ENCODE assay signal across 7 mouse cellular contexts in the genomic region with DNA sequence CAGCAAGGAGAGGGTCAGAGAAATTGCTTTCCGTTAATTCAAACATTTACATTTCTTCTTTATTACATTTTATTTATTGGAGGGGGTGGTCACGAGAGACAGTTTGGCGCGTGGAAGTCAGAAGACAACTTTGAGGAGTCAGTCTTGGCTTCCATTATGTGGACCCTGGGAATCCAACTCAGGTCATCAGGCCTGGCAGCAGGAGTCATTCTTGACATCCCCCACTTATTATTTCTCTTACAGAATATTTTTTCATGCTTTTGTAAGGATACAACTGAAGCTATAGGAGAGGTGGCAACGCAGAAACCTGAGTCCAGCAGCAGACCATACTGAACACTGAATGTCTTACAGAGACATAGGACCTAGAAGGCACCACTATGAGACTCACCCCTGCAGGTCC. TPM values are rescaled to one million over a fixed set of nuclear protein-coding genes. Genes with fewer than 3 reads are reported as not detected.
DNase-seq lines count a peak whose midpoint lies in the region; ATAC-seq and TF ChIP-seq lines count a peak whose summit lies in the region.

No protein-coding gene starts in this region.

- H3K27me3 ChIP-seq in hindbrain, embryonic 13.5 days: peaks cover 5% of the 10 kb centered on the region; the same call in 1 of the 2 replicates
- peaks cover 11% of the 10 kb centered on the region for H3K27me3 ChIP-seq in hindbrain, embryonic 12.5 days
- H3K27me3 ChIP-seq in embryonic facial prominence, embryonic 10.5 days (replicated peaks; ENCODE audit: low read depth, poor library complexity, severe bottlenecking): peaks cover 24% of the 10 kb centered on the region
- H3K27me3 ChIP-seq in forebrain, embryonic 14.5 days (replicated peaks; ENCODE audit: control insufficient read depth, insufficient read depth, low read length): no peaks in the 10 kb centered on the region
- no peaks in the 10 kb centered on the region for H3K27me3 ChIP-seq in liver, postnatal 0 days (ENCODE audit: insufficient read depth, low read length)

- no peak for TF ChIP-seq CTCF in liver, postnatal 0 days (IDR thresholded peaks at IDR 0.05; ENCODE audit: low read depth)

- no peak overlapping the region for H3K27ac ChIP-seq in hindbrain, embryonic 13.5 days
- H3K27ac ChIP-seq in hindbrain, embryonic 12.5 days: no peak overlapping the region
- H3K27ac ChIP-seq in embryonic facial prominence, embryonic 10.5 days (replicated peaks): peak overlapping the region; percentile 86; the same call in 1 of the 2 replicates
- H3K27ac ChIP-seq in forebrain, embryonic 14.5 days (ENCODE audit: low read depth, low read length): no peak overlapping the region
- peak overlapping the region; percentile 95; the same call in 1 of the 2 replicates for H3K27ac ChIP-seq in liver, postnatal 0 days (ENCODE audit: low read depth)

- H3K4me2 ChIP-seq in hindbrain, embryonic 13.5 days: peak overlapping the region; percentile 98
- no peak overlapping the region for H3K4me2 ChIP-seq in hindbrain, embryonic 12.5 days (replicated peaks)
- peak overlapping the region; percentile 99 for H3K4me2 ChIP-seq in forebrain, embryonic 14.5 days (ENCODE audit: low read length)
- peak overlapping the region; percentile 96 for H3K4me2 ChIP-seq in liver, postnatal 0 days (ENCODE audit: low read depth, low read length)

- no peak overlapping the region for H3K4me3 ChIP-seq in hindbrain, embryonic 13.5 days
- no peak overlapping the region for H3K4me3 ChIP-seq in hindbrain, embryonic 12.5 days
- H3K4me3 ChIP-seq in embryonic facial prominence, embryonic 10.5 days: peak overlapping the region; percentile 75
- no peak overlapping the region for H3K4me3 ChIP-seq in forebrain, embryonic 14.5 days (ENCODE audit: low read depth, low read length)
- peak overlapping the region; percentile 82; the same call in 1 of the 2 replicates for H3K4me3 ChIP-seq in liver, postnatal 0 days (ENCODE audit: low read depth, low read length)

- 68% methylated on average over 5 of the region's 5 CpGs for WGBS in hindbrain, embryonic 13.5 days
- 62% methylated on average over 5 of the region's 5 CpGs for WGBS in hindbrain, embryonic 12.5 days
- 70% methylated on average over 5 of the region's 5 CpGs for WGBS in embryonic facial prominence, embryonic 10.5 days
- WGBS in forebrain, embryonic 14.5 days: 77% methylated on average over 5 of the region's 5 CpGs
- 72% methylated on average over 5 of the region's 5 CpGs for WGBS in liver, postnatal 0 days (ENCODE audit: insufficient replicate concordance)

- no peak for DNase-seq in embryonic facial prominence, embryonic 10.5 days (ENCODE audit: low spot score)
- no peak for DNase-seq in forebrain, embryonic 14.5 days (ENCODE audit: low spot score)
- no peak for DNase-seq in liver, postnatal 0 days
- no peak for DNase-seq in frontal cortex, postnatal 14 days (ENCODE audit: low spot score in 2 of 2)
- no peak for DNase-seq in left cerebral cortex, adult 9 months (ENCODE audit: low spot score in 2 of 2)

- no peaks in the 10 kb centered on the region for H3K9me3 ChIP-seq in hindbrain, embryonic 13.5 days
- H3K9me3 ChIP-seq in hindbrain, embryonic 12.5 days (replicated peaks): no peaks in the 10 kb centered on the region
- peaks cover 4% of the 10 kb centered on the region; the same call in 1 of the 2 replicates for H3K9me3 ChIP-seq in embryonic facial prominence, embryonic 10.5 days
- no peaks in the 10 kb centered on the region for H3K9me3 ChIP-seq in forebrain, embryonic 14.5 days (replicated peaks; ENCODE audit: control insufficient read depth, low read length)
- H3K9me3 ChIP-seq in liver, postnatal 0 days (ENCODE audit: low read length): no peaks in the 10 kb centered on the region

- ATAC-seq in hindbrain, embryonic 13.5 days (ENCODE audit: low FRiP score): no peak
- ATAC-seq in hindbrain, embryonic 12.5 days (ENCODE audit: low FRiP score): no peak
- ATAC-seq in forebrain, embryonic 14.5 days: no peak
- no peak for ATAC-seq in liver, postnatal 0 days

- TF ChIP-seq EP300 in liver, postnatal 0 days (IDR thresholded peaks at IDR 0.05; ENCODE audit: low read depth): no peak

- H3K4me1 ChIP-seq in hindbrain, embryonic 13.5 days (replicated peaks): peaks cover 27% of the 10 kb centered on the region
- peaks cover 22% of the 10 kb centered on the region for H3K4me1 ChIP-seq in hindbrain, embryonic 12.5 days
- peaks cover 39% of the 10 kb centered on the region for H3K4me1 ChIP-seq in embryonic facial prominence, embryonic 10.5 days
- peaks cover 8% of the 10 kb centered on the region; the same call in 1 of the 2 replicates for H3K4me1 ChIP-seq in forebrain, embryonic 14.5 days (ENCODE audit: control insufficient read depth, insufficient read depth, low read length)
- H3K4me1 ChIP-seq in liver, postnatal 0 days (ENCODE audit: insufficient read depth): peaks cover 42% of the 10 kb centered on the region

- H3K9ac ChIP-seq in hindbrain, embryonic 13.5 days: no peak overlapping the region
- H3K9ac ChIP-seq in hindbrain, embryonic 12.5 days: no peak overlapping the region
- H3K9ac ChIP-seq in forebrain, embryonic 14.5 days (ENCODE audit: low read length): no peak overlapping the region
- H3K9ac ChIP-seq in liver, postnatal 0 days (replicated peaks): no peak overlapping the region

- no peaks in the 10 kb centered on the region for H3K36me3 ChIP-seq in hindbrain, embryonic 13.5 days
- H3K36me3 ChIP-seq in hindbrain, embryonic 12.5 days: no peaks in the 10 kb centered on the region
- no peaks in the 10 kb centered on the region for H3K36me3 ChIP-seq in embryonic facial prominence, embryonic 10.5 days (replicated peaks)
- no peaks in the 10 kb centered on the region for H3K36me3 ChIP-seq in forebrain, embryonic 14.5 days (ENCODE audit: control insufficient read depth, insufficient read depth, low read length)
- H3K36me3 ChIP-seq in liver, postnatal 0 days (replicated peaks; ENCODE audit: insufficient read depth, low read length): peaks cover 9% of the 10 kb centered on the region

RNA-seq across cellular contexts. Expression of gene Tbc1d8, which starts 0.7 kb away (rescaled TPM):
- polyA plus RNA-seq in hindbrain, embryonic 13.5 days (2015; fragmentation: Nextera tagmentation; extraction: Ambion mirVana): 8.2 and 8.5 TPM in 2 replicates
- 8.6 and 10.2 TPM in 2 replicates for polyA plus RNA-seq in hindbrain, embryonic 12.5 days (2016; fragmentation: Nextera tagmentation; extraction: Ambion mirVana)
- 5.2 and 5.3 TPM in 2 replicates for polyA plus RNA-seq in embryonic facial prominence, embryonic 10.5 days (2016; fragmentation: Nextera tagmentation; extraction: Ambion mirVana)
- 4.7 and 7.3 TPM in 2 replicates for polyA plus RNA-seq in forebrain, embryonic 14.5 days (2014; fragmentation: Nextera tagmentation; extraction: Ambion mirVana)
- polyA plus RNA-seq in liver, postnatal 0 days (2015; fragmentation: Nextera tagmentation; extraction: Ambion mirVana): 7.2 and 8.8 TPM in 2 replicates

RNA-seq across cellular contexts. Expression of gene Cnot11, which starts 55.5 kb away (rescaled TPM):
- polyA plus RNA-seq in hindbrain, embryonic 13.5 days (2015; fragmentation: Nextera tagmentation; extraction: Ambion mirVana): 13.8 and 15.7 TPM in 2 replicates
- 28.7 and 29.1 TPM in 2 replicates for polyA plus RNA-seq in hindbrain, embryonic 12.5 days (2016; fragmentation: Nextera tagmentation; extraction: Ambion mirVana)
- polyA plus RNA-seq in embryonic facial prominence, embryonic 10.5 days (2016; fragmentation: Nextera tagmentation; extraction: Ambion mirVana): 23.2 and 25.3 TPM in 2 replicates
- 19.7 and 19.8 TPM in 2 replicates for polyA plus RNA-seq in forebrain, embryonic 14.5 days (2014; fragmentation: Nextera tagmentation; extraction: Ambion mirVana)
- 5.9 and 7.7 TPM in 2 replicates for polyA plus RNA-seq in liver, postnatal 0 days (2015; fragmentation: Nextera tagmentation; extraction: Ambion mirVana)

Comparison
In these comparisons a context has a peak if more than half of its experiments do, and no peak if none do; other contexts are left out.
1. H3K27ac ChIP-seq: peak in embryonic facial prominence, embryonic 10.5 days (single experiment) and liver, postnatal 0 days (single experiment); none in hindbrain, embryonic 13.5 days (single experiment), hindbrain, embryonic 12.5 days (single experiment) and forebrain, embryonic 14.5 days (single experiment).
2. H3K4me3 ChIP-seq: peak in embryonic facial prominence, embryonic 10.5 days (single experiment) and liver, postnatal 0 days (single experiment); none in hindbrain, embryonic 13.5 days (single experiment), hindbrain, embryonic 12.5 days (single experiment) and forebrain, embryonic 14.5 days (single experiment).